Mouse (Mus musculus) heart, adult 11 months (tissue): ENCODE measurements around the gene Kndc1.

Source experiments
- DNase-seq: peaks from one replicate; pipeline ENCODE4 v3.0.0; 2022

Gene Kndc1

GRCm38 (mm10) chr7:139956658-139957057 lies 62.2 kb downstream of the Kndc1 start:
- DNase-seq: no peak

- no peak for DNase-seq
Observed at GRCm38 (mm10) chr7:139957437-139957836, 62.9 kb downstream of the Kndc1 start.

GRCm38 (mm10) chr7:139957958-139958357 lies 63.5 kb downstream of the Kndc1 start:
- no peak for DNase-seq

- no peak for DNase-seq
Observed at GRCm38 (mm10) chr7:139961141-139961540, 66.6 kb downstream of the Kndc1 start.

- no peak for DNase-seq
Observed at GRCm38 (mm10) chr7:139963814-139964213, 69.3 kb downstream of the Kndc1 start.

GRCm38 (mm10) chr7:139967175-139967574 lies 72.7 kb downstream of the Kndc1 start:
- DNase-seq: no peak

GRCm38 (mm10) chr7:139968428-139968827 lies 73.9 kb downstream of the Kndc1 start:
- no peak for DNase-seq

- no peak for DNase-seq
Observed at GRCm38 (mm10) chr7:139969348-139970130, 75.0 kb downstream of the Kndc1 start.

- DNase-seq: no peak
Observed at GRCm38 (mm10) chr7:139970216-139970919, 75.9 kb downstream of the Kndc1 start.

GRCm38 (mm10) chr7:139970979-139971378 lies 76.5 kb downstream of the Kndc1 start:
- DNase-seq: no peak

- no peak for DNase-seq
Observed at GRCm38 (mm10) chr7:139971436-139971835, 76.9 kb downstream of the Kndc1 start.

- no peak for DNase-seq
Observed at GRCm38 (mm10) chr7:139972923-139973331, 78.4 kb downstream of the Kndc1 start.

- DNase-seq: no peak
Observed at GRCm38 (mm10) chr7:139974307-139974706, 79.8 kb downstream of the Kndc1 start.

GRCm38 (mm10) chr7:139975471-139975870 lies 81.0 kb downstream of the Kndc1 start:
- DNase-seq: no peak

GRCm38 (mm10) chr7:139978278-139978892 lies 83.9 kb downstream of the Kndc1 start, which contains the start of gene 6430531B16Rik:
6430531B16Rik (minus strand) TSS chr7:139978755.
- peak; percentile 97 for DNase-seq

- peak; percentile 94 for DNase-seq
Observed at GRCm38 (mm10) chr7:139979011-139979719, 84.7 kb downstream of the Kndc1 start.

- no peak for DNase-seq
Observed at GRCm38 (mm10) chr7:139980778-139981177, 86.3 kb downstream of the Kndc1 start.

GRCm38 (mm10) chr7:139982058-139982457 lies 87.6 kb downstream of the Kndc1 start:
- no peak for DNase-seq

GRCm38 (mm10) chr7:139984505-139984904 lies 90.0 kb downstream of the Kndc1 start:
- no peak for DNase-seq

GRCm38 (mm10) chr7:139988272-139988671 lies 93.8 kb downstream of the Kndc1 start:
- DNase-seq: no peak

- DNase-seq: no peak
Observed at GRCm38 (mm10) chr7:139990864-139991394, 96.4 kb downstream of the Kndc1 start.
